Mouse (Mus musculus) heart, adult 18-20 months (tissue): ENCODE measurements at regions not wholly inside any gene's neighbourhood (a gene's known extent, or its start where the extent isn't known, plus 50 kb on each side); places are given as distances from the start of the nearest gene placed in this dataset.

ENCODE experiments used
- DNase-seq, 2 experiments: peaks; one replicate each; pipeline ENCODE4 v3.0.0; 2021 to 2022; ENCODE audit warnings: mixed read lengths in 1 of 2

- DNase-seq: no peak
These were observed 52.0 kb upstream of the Akirin2 start for GRCm38 (mm10) chr4:34498781-34499180.

GRCm38 (mm10) chr4:34499731-34500130 lies 51.0 kb upstream of the Akirin2 start:
- no peak for DNase-seq
